Mouse (Mus musculus) right cerebral cortex, postnatal 14 days (tissue): Measurements from ENCODE around the gene Enox2.

Experiments used
- DNase-seq: peaks from one replicate; pipeline ENCODE4 v3.0.0; 2022

Gene Enox2

GRCm38 (mm10) chrX:48985653-48986052 lies 302.4 kb downstream of the Enox2 start:
- DNase-seq: no peak

GRCm38 (mm10) chrX:48984451-48984850 lies 303.6 kb downstream of the Enox2 start:
- no peak for DNase-seq
